Mouse (Mus musculus) small intestine, adult 10 weeks (tissue): ENCODE data around the gene Qdpr. TPM values are rescaled to one million over a fixed set of nuclear protein-coding genes. Genes with fewer than 3 reads are reported as not detected.

Experiments
- polyA plus RNA-seq: library from polyadenylated mRNA; stranded (reverse); fragments of 350-450 nt; fragmentation: Illumina TruSeq; extraction: RNeasy Lipid Tissue Mini Kit (QIAGEN cat#74804); gene quantifications from one replicate; pipeline ENCODE4 v1.2.3, GENCODE M21; 2014; ENCODE audit warnings: low replicate concordance

The Qdpr gene
- polyA plus RNA-seq = 93.6 TPM

DNA sequence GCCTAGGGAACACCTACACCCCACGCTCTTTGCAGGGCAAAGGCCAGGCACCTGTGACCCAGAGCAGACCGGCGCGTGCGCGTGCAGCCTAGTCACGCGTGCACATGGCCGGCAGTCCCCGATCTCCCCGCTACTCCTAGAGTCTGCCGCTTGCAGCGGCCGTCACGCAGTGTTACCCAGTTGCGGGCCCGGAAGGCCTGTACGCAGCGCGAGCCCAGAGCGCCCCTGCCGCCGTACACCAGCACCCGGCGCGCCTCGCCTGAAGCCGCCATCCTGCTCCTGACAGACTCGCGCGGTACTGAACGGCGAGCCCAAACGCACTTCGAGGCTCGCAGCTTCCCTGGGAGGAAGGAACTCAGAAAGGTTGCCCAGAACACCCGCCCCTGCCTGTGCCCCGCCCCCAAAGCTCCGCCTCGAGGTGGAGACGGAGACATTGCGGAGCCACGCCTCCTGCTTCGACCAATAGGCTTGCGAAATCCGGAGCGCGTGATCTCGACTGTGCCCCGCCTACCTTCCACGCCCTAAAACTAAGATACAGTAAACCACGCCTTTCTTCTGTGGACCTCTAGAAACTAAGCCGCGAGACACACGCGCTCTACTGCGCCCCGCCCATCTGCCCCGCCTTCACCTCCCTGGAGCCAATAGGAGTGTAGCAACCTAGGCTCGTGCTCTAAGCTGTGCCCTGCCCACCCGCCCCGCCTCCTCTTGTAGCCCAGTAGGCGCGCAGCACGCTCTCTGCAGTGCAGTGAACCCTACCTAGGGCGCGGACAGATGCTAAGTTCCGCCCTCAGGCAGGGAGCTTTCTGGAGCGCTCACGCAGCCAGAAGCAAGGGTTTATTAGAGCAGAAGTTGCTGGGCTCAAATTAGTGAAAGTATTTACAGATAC is at the start of gene Qdpr:
TSS of gene Qdpr (minus strand) at position 406 of the 886 bp plus-strand sequence.

DNA sequence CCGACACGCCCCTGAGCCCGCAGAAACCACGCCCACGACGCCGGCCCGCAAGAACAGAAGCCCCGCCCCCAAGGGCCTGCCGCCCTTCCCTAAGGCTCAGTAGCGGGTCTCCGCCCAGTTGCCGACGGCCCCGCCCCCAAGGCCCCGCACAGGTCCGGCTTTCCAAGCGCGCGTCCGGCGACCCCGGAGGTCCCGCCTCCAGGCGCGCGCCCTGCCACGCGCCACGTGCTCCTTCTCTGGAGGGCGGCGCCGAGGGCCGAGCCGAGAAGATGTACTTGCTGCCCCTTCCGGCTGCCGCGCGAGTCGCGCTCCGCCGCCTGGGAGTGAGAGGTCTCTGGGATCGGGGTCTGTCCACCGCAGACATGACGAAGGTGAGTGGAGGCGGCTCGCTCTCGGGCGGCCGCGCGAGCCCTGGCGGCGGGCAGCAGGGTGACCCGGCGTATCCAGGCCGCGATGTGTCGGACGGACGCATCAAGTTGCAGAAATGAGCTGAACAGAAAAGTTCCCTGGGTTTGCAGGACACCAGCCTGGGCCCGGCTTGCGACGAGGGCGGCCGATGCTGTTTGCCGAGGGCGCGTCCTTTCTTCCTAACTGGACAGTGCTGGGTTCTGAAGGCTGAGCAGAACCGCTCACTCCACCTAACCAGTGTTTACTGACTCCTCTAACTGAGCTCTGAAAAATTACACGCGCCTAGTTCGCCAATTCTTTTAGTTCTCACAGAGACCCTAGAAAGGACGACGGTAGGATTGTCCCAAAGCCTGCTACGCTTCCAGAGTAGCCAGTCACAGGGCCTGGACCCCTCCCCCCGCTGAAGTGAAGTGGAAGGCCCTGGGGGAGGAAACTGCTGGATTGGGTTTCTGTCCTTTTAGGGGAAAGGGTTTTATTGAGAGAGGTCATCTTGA is 43.4 kb upstream of the Qdpr start, which contains the start of gene Lap3:
TSS of gene Lap3 (plus strand) at position 184 of the 902 bp plus-strand sequence.

DNA sequence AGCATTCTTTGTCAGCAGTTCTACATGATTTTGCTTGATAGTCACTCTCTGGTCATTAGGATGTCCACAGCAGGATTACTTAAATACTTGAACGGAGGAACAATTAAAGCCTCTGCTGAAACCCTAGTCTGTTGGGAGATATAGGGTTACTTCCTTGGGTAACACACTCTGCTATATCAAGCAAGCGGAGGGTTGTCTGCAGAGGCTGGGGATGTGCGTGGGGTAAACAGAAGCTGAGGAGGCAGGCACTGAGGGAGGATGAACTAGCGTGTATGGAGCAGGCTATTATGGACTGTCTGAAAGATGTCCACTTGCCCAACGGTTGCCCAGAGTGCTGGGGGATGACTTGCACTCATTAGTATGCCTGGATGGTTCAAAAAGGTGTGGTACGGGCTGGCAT is 3.4 kb upstream of the Qdpr start, which contains the start of gene Clrn2:
TSS of gene Clrn2 (plus strand) at position 301 of the 400 bp plus-strand sequence.

Other genes with a start within 250 kb of the Qdpr start
- gene Clrn2, start 3.5 kb upstream of the Qdpr start, polyA plus RNA-seq = not detected
- 262 TPM for gene Lap3, start 43.1 kb upstream of the Qdpr start, polyA plus RNA-seq
- 47.9 TPM for gene Med28, start 70.0 kb upstream of the Qdpr start, polyA plus RNA-seq
- 0.26 TPM for gene Fam184b, start 189.4 kb upstream of the Qdpr start, polyA plus RNA-seq
- 32.2 TPM for gene Ncapg, start 219.7 kb upstream of the Qdpr start, polyA plus RNA-seq